Mouse (Mus musculus): ENCODE results near the gene Ube2n. TPM values are rescaled to one million over a fixed set of nuclear protein-coding genes. Genes with fewer than 3 reads are reported as not detected.

Ube2n gene
- total and polyA plus RNA-seq, 3 experiments, result 80.6 to 571 (median 212) TPM

DNA sequence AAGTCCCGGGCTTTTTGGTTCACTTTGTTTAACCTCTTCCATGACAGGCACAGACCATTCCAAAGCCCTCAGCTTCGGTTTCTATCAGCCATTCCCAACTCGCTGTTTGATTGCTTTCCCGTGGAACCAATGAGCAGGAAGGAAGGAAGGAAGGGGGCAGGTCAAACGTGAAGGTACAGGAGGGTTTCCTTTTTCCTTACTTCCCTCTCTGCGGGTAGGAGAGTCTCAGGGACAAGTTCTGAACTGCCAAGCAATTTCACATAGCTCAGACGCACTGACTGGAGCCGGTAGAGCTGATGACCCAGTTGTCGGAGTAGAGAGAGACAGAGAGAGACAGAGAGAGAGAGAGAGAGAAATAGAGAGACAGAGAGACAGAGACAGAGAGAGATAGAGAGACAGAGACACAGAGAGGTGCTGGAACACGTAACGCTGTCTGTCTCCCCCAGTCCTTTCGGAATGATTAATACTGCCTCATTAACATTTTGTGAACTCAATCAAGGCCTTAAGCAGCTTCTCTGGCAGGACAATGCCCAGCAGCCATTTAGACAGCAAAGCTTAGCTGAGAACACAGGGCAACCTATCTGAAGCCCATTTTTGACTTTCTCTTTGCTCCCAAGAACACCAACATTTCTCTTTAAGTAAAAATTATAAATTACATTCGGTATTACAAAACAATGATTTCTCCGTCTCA, 62.1 kb downstream of the Ube2n start:
- Histone ChIP-seq H3K4me1 (ENCODE audit: control insufficient read depth in 1 of 2, insufficient read depth in 2 of 2, low read length in 2 of 2) (no peaks in the 10 kb centered on the region), H3K4me3 (ENCODE audit: control insufficient read depth in 1 of 2, insufficient read depth in 1 of 2, low read depth in 2 of 2, low read length in 2 of 2) (no peak overlapping the region), H3K9ac (ENCODE audit: control insufficient read depth, low read depth, low read length, poor library complexity, severe bottlenecking) (no peak overlapping the region), H3K27ac (ENCODE audit: control insufficient read depth, low read depth, low read length) (no peak overlapping the region), H3K27me3 (ENCODE audit: control insufficient read depth in 1 of 2, insufficient read depth in 2 of 2, low read length in 2 of 2) (peaks cover 0 to 2% of the 10 kb centered on the region in 2 experiments; a peak in 2 of 4 replicates), H3K9me3 (replicated peaks; ENCODE audit: insufficient read depth, low read length) (no peaks in the 10 kb centered on the region), H3K79me2 (ENCODE audit: control insufficient read depth, insufficient read depth, low read length, poor library complexity) (no peaks in the 10 kb centered on the region), H3K36me3 (ENCODE audit: control insufficient read depth in 1 of 2, insufficient read depth in 2 of 2, low read length in 2 of 2) (no peaks in the 10 kb centered on the region)
- TF ChIP-seq CHD1 (IDR thresholded peaks at IDR 0.05; ENCODE audit: low read depth, low read length) (no peak), ETS1 (IDR thresholded peaks at IDR 0.05; ENCODE audit: low read depth, low read length) (no peak), CTCF (IDR thresholded peaks at IDR 0.05 in 2 of 3, conservative IDR thresholded peaks at IDR 0.05 in 1 of 3; ENCODE audit: control insufficient read depth in 1 of 3, insufficient read depth in 1 of 3, low read depth in 2 of 3, low read length in 3 of 3, poor library complexity in 1 of 3, severe bottlenecking in 1 of 3) (no peak), MAX (IDR thresholded peaks at IDR 0.05; ENCODE audit: low read length) (no peak), MYC (IDR thresholded peaks at IDR 0.05; ENCODE audit: low read depth, low read length) (no peak), ZNF384 (IDR thresholded peaks at IDR 0.05; ENCODE audit: low read depth, low read length) (no peak), SMC3 (IDR thresholded peaks at IDR 0.05; ENCODE audit: low read depth, low read length) (no peak)
- no peak for DNase-seq (ENCODE audit: low read depth, low spot score)

DNA sequence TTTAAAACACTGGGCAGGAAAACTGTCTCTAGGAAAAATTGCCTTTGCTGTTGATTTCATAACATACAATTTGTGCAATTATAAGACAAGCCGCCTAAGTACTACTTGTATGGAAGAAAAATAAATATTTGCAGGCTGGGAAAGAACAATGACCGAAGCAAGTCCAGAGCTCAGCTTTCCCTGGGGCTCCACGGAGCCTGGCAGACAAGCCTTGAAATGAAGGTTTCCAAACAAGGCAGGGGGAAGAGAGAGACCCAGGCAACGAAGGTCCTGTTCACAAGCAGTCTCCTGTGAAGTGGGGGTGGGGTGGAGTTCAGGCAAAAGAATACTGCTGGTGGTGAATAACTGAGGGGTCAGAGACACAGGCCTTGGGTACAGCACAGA, 62.6 kb downstream of the Ube2n start:
- no peak for DNase-seq (ENCODE audit: low read depth, low spot score)
- no peak for TF ChIP-seq RAD21 (IDR thresholded peaks at IDR 0.05; ENCODE audit: low read depth, low read length)
- TF ChIP-seq CHD2 (IDR thresholded peaks at IDR 0.05; ENCODE audit: low read length), result no peak
- TF ChIP-seq ZNF384 (IDR thresholded peaks at IDR 0.05; ENCODE audit: low read depth, low read length), result no peak
- no peak for TF ChIP-seq TBP (IDR thresholded peaks at IDR 0.05; ENCODE audit: low read depth, low read length)
- TF ChIP-seq MAZ (IDR thresholded peaks at IDR 0.05; ENCODE audit: low read depth, low read length), result no peak
- TF ChIP-seq MAFK (IDR thresholded peaks at IDR 0.05; ENCODE audit: borderline replicate concordance, low read depth, low read length), result no peak
- TF ChIP-seq MXI1 (IDR thresholded peaks at IDR 0.05; ENCODE audit: low read depth, low read length), result no peak
- TF ChIP-seq RCOR1 (IDR thresholded peaks at IDR 0.05; ENCODE audit: low read depth, low read length), result no peak
- no peak for TF ChIP-seq CHD1 (IDR thresholded peaks at IDR 0.05; ENCODE audit: low read depth, low read length)
- no peak for TF ChIP-seq ZKSCAN1 (IDR thresholded peaks at IDR 0.05; ENCODE audit: low read depth, low read length)
- TF ChIP-seq HCFC1 (IDR thresholded peaks at IDR 0.05; ENCODE audit: low read depth, low read length), result no peak
- no peak for TF ChIP-seq SIN3A (IDR thresholded peaks at IDR 0.05; ENCODE audit: low read length)
- no peak for TF ChIP-seq POLR2A (IDR thresholded peaks at IDR 0.05; ENCODE audit: control insufficient read depth in 1 of 2, insufficient read depth in 1 of 2, low read depth in 1 of 2, low read length in 2 of 2, poor library complexity in 1 of 2)
- no peak for TF ChIP-seq NELFE (IDR thresholded peaks at IDR 0.05; ENCODE audit: low read depth, low read length)
- no peak for TF ChIP-seq USF2 (IDR thresholded peaks at IDR 0.05; ENCODE audit: borderline replicate concordance in 1 of 2, insufficient read depth in 1 of 2, low read depth in 1 of 2, low read length in 2 of 2)
- TF ChIP-seq NRF1 (IDR thresholded peaks at IDR 0.05; ENCODE audit: insufficient read depth, low read depth, low read length, poor library complexity, severe bottlenecking), result no peak
- no peak for TF ChIP-seq POLR2AphosphoS5 (IDR thresholded peaks at IDR 0.05; ENCODE audit: borderline replicate concordance, low read depth, low read length)
- TF ChIP-seq GABPA (IDR thresholded peaks at IDR 0.05; ENCODE audit: low read depth, low read length), result no peak
- TF ChIP-seq MYC (IDR thresholded peaks at IDR 0.05; ENCODE audit: low read depth, low read length), result no peak
- Histone ChIP-seq H3K9me3 (replicated peaks; ENCODE audit: insufficient read depth, low read length) (no peaks in the 10 kb centered on the region), H3K4me3 (ENCODE audit: control insufficient read depth in 1 of 2, insufficient read depth in 1 of 2, low read depth in 2 of 2, low read length in 2 of 2) (no peak overlapping the region), H3K27ac (ENCODE audit: control insufficient read depth, low read depth, low read length) (no peak overlapping the region), H3K27me3 (ENCODE audit: control insufficient read depth in 1 of 2, insufficient read depth in 2 of 2, low read length in 2 of 2) (peaks cover 0 to 2% of the 10 kb centered on the region in 2 experiments; a peak in 2 of 4 replicates), H3K9ac (ENCODE audit: control insufficient read depth, low read depth, low read length, poor library complexity, severe bottlenecking) (no peak overlapping the region), H3K4me1 (ENCODE audit: control insufficient read depth in 1 of 2, insufficient read depth in 2 of 2, low read length in 2 of 2) (no peaks in the 10 kb centered on the region), H3K36me3 (ENCODE audit: control insufficient read depth in 1 of 2, insufficient read depth in 2 of 2, low read length in 2 of 2) (no peaks in the 10 kb centered on the region), H3K79me2 (ENCODE audit: control insufficient read depth, insufficient read depth, low read length, poor library complexity) (no peaks in the 10 kb centered on the region)

Data from MEL (cell line).